Mouse (Mus musculus) spleen, adult 2 months (tissue): ENCODE measurements at regions not wholly inside any gene's neighbourhood (a gene's known extent, or its start where the extent isn't known, plus 50 kb on each side); places are given as distances from the start of the nearest gene placed in this dataset.

Source experiments
- CTCF ChIP-seq: fragments of 200-500 bp; IDR thresholded peaks from 2 replicates; pipeline ENCODE4 v1.5.1; 2011; ENCODE audit warnings: mild to moderate bottlenecking, inconsistent platforms; ENCODE audit not compliant: insufficient read depth, insufficient read length, insufficient replicate concordance; ENCODE audit errors: extremely low read depth
- POLR2A ChIP-seq: fragments of 200-500 bp; IDR thresholded peaks from 2 replicates; pipeline ENCODE4 v1.6.1; 2011; ENCODE audit warnings: low read depth, low read length, inconsistent platforms

GRCm38 (mm10) chr5:37897501-37897900 lies 73.1 kb upstream of the Msx1 start:
- TF ChIP-seq CTCF (no peak), POLR2A (no peak)
